Mouse (Mus musculus) stomach, embryonic 15.5 days (tissue): ENCODE data around the gene C730034F03Rik. TPM values are rescaled to one million over a fixed set of nuclear protein-coding genes. Genes with fewer than 3 reads are reported as not detected.
"Not testable (repeated sequence)": the region's sequence is repeated elsewhere in the genome, so short reads cannot be mapped to it uniquely, and the experiment has no call there.

ENCODE experiments used
- ATAC-seq: fragments of 200-750 bp; cut with Nextera tagmentation; 2 replicates; pipeline ENCODE4 v1.8.0; 2017; ENCODE audit warnings: low read depth, moderate number of reproducible peaks, moderate TSS enrichment; ENCODE audit not compliant: insufficient read depth, low FRiP score
- H3K27ac ChIP-seq: fragments of 300-500 bp; sonication (generic); 2 replicates; pipeline ENCODE4 v1.5.1; 2015; ENCODE audit warnings: mild to moderate bottlenecking, inconsistent platforms
- H3K27me3 ChIP-seq: fragments of 300-500 bp; sonication (generic); replicated peaks from 2 replicates; pipeline ENCODE4 v1.6.1; 2015; ENCODE audit warnings: inconsistent platforms
- H3K36me3 ChIP-seq: fragments of 300-500 bp; sonication (generic); 2 replicates; pipeline ENCODE4 v1.6.1; 2015; ENCODE audit warnings: inconsistent platforms
- H3K4me1 ChIP-seq: fragments of 300-500 bp; sonication (generic); 2 replicates; pipeline ENCODE4 v1.6.1; 2015; ENCODE audit warnings: inconsistent platforms
- H3K4me2 ChIP-seq: fragments of 300-500 bp; sonication (generic); 2 replicates; pipeline ENCODE4 v1.6.1; 2015; ENCODE audit warnings: mild to moderate bottlenecking, inconsistent platforms
- H3K4me3 ChIP-seq: fragments of 300-500 bp; sonication (generic); replicated peaks from 2 replicates; pipeline ENCODE4 v1.5.1; 2015; ENCODE audit warnings: inconsistent platforms
- H3K9ac ChIP-seq: fragments of 300-500 bp; sonication (generic); 2 replicates; pipeline ENCODE4 v1.6.1; 2015; ENCODE audit warnings: inconsistent platforms
- H3K9me3 ChIP-seq: fragments of 300-500 bp; sonication (generic); 2 replicates; pipeline ENCODE4 v1.6.1; 2016; ENCODE audit warnings: inconsistent platforms
- WGBS: fragments of 180-500 bp; shearing (Covaris S2); methylation state at CpG from one replicate; pipeline ENCODE4 v1.1.7; 2015; 5-methylcytosine and 5-hydroxymethylcytosine counted together
- polyA plus RNA-seq: library from polyadenylated mRNA; unstranded; fragments of >200 nt; fragmentation: Nextera tagmentation; extraction: Ambion mirVana; gene quantifications from 2 replicates; pipeline ENCODE4 v1.2.1, GENCODE M21; 2015

Gene C730034F03Rik
- polyA plus RNA-seq, 1 experiment from 2014 or later = 4.2 TPM

DNA sequence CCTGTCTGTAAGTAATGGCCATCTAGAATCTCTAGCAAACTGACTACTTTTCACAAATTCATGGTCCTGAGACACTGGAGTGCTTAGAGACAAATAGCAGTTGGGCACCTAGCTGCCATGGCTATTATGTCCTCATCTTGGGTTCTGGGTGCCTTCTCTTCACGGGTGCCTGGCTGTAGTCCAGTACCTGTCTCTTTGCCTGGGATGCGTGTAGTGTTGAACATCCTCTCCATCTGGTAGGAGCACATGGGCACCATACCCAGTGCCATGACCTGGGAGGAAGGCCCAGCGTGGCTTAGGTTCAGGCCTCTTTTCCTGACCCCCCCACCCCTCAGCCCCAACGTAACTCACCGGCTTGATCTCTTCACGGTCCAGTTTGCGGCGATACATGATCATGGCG is 7.5 kb upstream of the C730034F03Rik start:
- Histone ChIP-seq H3K4me2 (no peak overlapping the region), H3K4me3 (no peak overlapping the region), H3K36me3 (peaks cover 9% of the 10 kb centered on the region; the same call in 1 of the 2 replicates), H3K9me3 (no peaks in the 10 kb centered on the region), H3K4me1 (no peaks in the 10 kb centered on the region), H3K27ac (no peak overlapping the region), H3K9ac (no peak overlapping the region), H3K27me3 (no peaks in the 10 kb centered on the region)
- ATAC-seq = no peak
- 93% methylated on average over 9 of the region's 9 CpGs for WGBS

DNA sequence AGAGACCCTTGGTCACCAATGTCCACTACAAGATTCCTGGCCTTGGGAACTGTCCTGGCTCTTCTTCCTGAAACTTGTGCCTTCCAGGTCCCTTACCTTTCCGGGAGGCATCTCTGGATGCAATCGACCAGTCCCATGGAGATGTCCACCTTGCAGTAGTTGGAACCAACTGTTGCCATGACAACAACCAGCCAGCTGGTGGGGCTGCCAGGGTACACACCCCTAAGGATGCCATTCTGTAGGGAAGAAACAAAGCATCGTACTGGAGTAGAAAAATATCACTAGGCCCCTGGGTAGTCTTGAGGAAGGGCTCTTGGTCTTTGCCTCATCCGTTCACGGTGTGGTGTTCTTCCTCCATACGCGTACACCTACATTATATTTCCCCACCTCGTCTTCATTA is 4.8 kb upstream of the C730034F03Rik start:
- no peaks in the 10 kb centered on the region for H3K9me3 ChIP-seq
- no peak for ATAC-seq
- WGBS = 80% methylated on average over 8 of the region's 8 CpGs
- H3K27ac ChIP-seq = no peak overlapping the region
- H3K36me3 ChIP-seq = peaks cover 9% of the 10 kb centered on the region; the same call in 1 of the 2 replicates
- no peaks in the 10 kb centered on the region for H3K27me3 ChIP-seq
- peaks cover 7% of the 10 kb centered on the region for H3K4me1 ChIP-seq
- no peak overlapping the region for H3K4me2 ChIP-seq
- H3K4me3 ChIP-seq = no peak overlapping the region
- no peak overlapping the region for H3K9ac ChIP-seq

DNA sequence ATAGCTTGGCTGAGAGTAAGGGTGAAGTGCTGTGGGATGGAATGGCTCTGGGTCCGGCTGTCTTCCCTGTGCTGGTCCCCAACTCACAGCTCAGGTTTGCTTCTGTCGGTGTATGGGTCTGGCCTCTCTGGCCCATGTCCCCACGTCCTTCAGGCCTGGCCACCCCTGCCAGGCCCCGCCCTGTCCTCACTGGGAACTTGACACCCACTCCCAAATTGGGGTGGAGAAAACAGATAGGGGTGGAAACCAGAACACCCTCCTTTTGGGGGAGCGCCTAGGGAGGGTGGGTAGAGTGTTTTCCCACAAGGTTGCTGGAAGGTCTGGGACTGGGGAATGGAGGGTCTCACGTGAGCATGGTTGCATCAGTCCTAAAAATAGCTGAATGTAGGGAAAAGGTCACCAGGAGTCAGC is 3.7 kb upstream of the C730034F03Rik start, which contains the start of gene Cpt1b:
Cpt1b (minus strand) TSS at position 153 of the 411 bp plus-strand sequence.
- peaks cover 7% of the 10 kb centered on the region for H3K4me1 ChIP-seq
- no peak within 1 kb of the TSS for H3K27ac ChIP-seq
- 0 out of 2 replicates have a peak, but pooled peaks cover 4% of the 10 kb centered on the region for H3K36me3 ChIP-seq
- H3K27me3 ChIP-seq = no peaks in the 10 kb centered on the region
- H3K4me2 ChIP-seq = no peak within 1 kb of the TSS
- no peak for ATAC-seq
- H3K9me3 ChIP-seq = no peaks in the 10 kb centered on the region
- 33% methylated on average over 6 of the region's 6 CpGs for WGBS
- H3K9ac ChIP-seq = no peak within 1 kb of the TSS
- no peak within 1 kb of the TSS for H3K4me3 ChIP-seq

DNA sequence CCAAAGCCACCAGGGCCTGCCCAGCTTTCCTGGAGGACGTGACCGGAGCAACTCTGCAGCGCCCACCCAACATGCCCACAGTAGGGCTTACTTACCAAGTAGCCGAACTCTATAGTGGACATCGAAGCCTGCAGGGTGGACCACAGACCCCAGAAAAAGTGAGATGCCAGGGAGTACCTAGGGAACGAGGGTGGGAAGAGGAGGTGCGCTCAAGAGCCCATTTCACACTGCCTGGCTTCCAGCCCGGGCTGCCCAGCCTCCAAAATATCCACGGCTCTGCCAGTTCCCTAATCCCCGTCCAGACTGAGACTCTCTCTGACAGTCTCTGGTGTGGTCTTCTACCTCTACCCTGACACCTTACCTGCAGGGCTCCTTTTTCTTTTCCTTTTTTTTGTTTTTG is 2.7 kb upstream of the C730034F03Rik start:
- no peaks in the 10 kb centered on the region for H3K9me3 ChIP-seq
- H3K27ac ChIP-seq = no peak overlapping the region
- WGBS = 91% methylated on average over 10 of the region's 10 CpGs
- H3K4me2 ChIP-seq = no peak overlapping the region
- no peak overlapping the region for H3K9ac ChIP-seq
- H3K4me3 ChIP-seq = no peak overlapping the region
- 0 out of 2 replicates have a peak, but pooled peaks cover 4% of the 10 kb centered on the region for H3K36me3 ChIP-seq
- peaks cover 7% of the 10 kb centered on the region for H3K4me1 ChIP-seq
- no peaks in the 10 kb centered on the region for H3K27me3 ChIP-seq
- ATAC-seq = no peak

DNA sequence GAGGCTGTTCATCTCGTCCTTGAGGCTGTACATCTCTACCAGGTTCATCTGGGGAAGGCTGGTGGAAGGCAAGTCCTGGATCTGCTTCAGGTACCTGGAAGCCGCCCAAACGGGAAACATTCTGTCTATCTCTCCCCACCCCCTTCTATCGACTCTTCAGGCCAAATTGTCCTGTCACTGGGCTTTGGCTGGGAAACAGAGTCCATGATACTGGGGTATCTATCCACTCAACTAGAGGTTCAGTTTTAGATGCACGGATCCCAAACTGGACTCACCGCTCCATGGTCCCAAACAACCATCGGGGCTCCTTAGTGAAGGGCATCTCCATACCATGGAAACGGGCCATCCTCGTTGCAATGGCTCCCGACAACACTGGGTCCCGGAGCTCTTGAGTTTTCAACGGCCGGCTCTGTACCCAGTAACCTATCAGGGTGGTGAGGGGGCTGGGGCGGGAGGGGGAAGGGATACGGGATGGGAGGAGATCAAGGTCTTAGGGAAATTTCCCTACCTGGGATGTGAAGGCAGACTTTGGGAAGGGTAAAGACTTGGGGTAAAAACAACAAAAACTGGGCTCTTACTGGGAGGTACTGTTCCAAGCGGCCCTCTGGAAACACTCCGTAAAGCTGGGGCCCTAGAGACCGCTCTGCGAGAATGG is 1.1 kb upstream of the C730034F03Rik start:
- H3K9ac ChIP-seq = no peak overlapping the region

DNA sequence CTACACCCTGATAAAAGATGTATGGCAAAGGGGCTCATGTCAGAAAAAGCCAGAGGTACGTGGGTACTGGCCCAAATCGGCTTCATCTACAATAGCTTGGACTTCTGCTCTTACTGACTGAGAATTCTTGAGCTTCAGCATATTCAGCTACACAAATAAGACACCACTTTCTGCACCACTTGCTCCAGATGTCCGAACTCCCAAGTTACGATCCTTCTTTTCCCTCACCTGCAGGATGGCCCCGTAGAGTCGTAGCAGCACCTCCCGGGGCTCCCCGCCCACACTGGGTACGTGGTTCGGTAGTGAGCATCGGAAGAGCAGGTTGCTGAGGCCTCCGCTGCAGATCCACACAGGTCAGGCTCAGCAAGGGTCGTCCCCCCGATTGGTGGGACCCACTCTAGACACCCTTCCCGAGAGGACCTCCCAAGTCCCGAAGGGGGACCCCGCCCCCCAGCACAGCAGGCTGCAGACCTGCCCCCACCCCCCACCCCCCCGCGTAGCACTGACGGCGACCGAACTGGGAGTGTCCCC is 503 bp upstream of the C730034F03Rik start:
- Histone ChIP-seq H3K9me3 (no peaks in the 10 kb centered on the region), H3K36me3 (0 out of 2 replicates have a peak, but pooled peaks cover 4% of the 10 kb centered on the region), H3K9ac (peak overlapping the region; percentile 62), H3K4me1 (peaks cover 7% of the 10 kb centered on the region), H3K27me3 (no peaks in the 10 kb centered on the region), H3K27ac (peak overlapping the region; percentile 98), H3K4me3 (peak overlapping the region; percentile 73), H3K4me2 (peak overlapping the region; percentile 94)
- WGBS = 4% methylated on average over 22 of the region's 22 CpGs
- ATAC-seq = peak; percentile 31; the same call in 1 of the 2 replicates

More for the DNA sequence above, 1.1 kb upstream of the C730034F03Rik start:
- H3K4me3 ChIP-seq = peak overlapping the region; percentile 73
- H3K27me3 ChIP-seq = no peaks in the 10 kb centered on the region
- no peaks in the 10 kb centered on the region for H3K9me3 ChIP-seq
- peak overlapping the region; percentile 94 for H3K4me2 ChIP-seq
- ATAC-seq = no peak
- peaks cover 7% of the 10 kb centered on the region for H3K4me1 ChIP-seq
- H3K36me3 ChIP-seq = 0 out of 2 replicates have a peak, but pooled peaks cover 4% of the 10 kb centered on the region
- no peak overlapping the region for H3K27ac ChIP-seq
- WGBS = 81% methylated on average over 19 of the region's 19 CpGs

DNA sequence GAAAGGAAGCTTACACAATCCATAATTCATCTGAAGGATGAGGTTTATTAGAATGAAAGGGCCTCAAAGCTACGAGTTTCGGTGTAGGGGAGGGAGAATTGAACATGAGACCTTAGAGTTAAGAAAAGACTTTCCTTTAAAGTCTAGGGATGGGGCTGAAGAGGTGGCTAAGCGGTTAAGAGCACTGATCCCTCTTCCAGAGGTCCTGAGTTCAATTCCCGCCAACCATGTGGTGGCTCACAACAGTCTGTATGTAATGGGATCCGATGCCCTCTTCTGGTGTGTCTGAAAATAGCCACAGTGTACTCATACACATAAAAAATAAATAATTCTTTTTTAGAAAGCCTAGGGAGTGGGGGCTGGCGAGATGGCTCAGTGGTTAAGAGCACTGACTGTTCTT is 952 bp downstream of the C730034F03Rik start:
- Histone ChIP-seq H3K27me3 (no peaks in the 10 kb centered on the region), H3K4me1 (peaks cover 7% of the 10 kb centered on the region), H3K4me3 (peak overlapping the region; percentile 73), H3K4me2 (peak overlapping the region; percentile 94), H3K9ac (peak overlapping the region; percentile 62; the same call in 1 of the 2 replicates), H3K36me3 (0 out of 2 replicates have a peak, but pooled peaks cover 4% of the 10 kb centered on the region), H3K27ac (peak overlapping the region; percentile 98), H3K9me3 (no peaks in the 10 kb centered on the region)
- no peak for ATAC-seq
- 36% methylated on average over 6 of the region's 6 CpGs for WGBS

DNA sequence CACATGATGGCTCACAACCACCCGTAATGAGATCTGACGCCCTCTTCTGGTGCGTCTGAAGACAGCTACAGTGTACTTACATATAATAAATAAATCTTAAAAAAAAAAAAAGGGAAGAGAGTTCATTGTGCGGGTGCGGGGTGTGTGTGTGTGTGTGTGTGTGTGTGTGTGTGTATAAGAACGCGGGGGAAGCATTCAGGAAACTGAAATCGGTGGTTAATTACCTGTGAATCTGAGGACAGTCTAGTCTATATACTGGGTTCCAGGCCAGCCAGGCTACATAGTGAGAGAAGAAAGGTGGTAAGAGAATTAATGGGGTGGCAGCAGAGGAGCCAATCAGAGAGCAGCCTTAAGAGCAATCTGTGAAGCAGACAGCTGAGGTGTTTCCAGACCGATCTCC is 1.4 kb downstream of the C730034F03Rik start:
- H3K9me3 ChIP-seq, H3K4me2 ChIP-seq, H3K4me3 ChIP-seq, H3K27ac ChIP-seq, H3K4me1 ChIP-seq, H3K27me3 ChIP-seq, H3K9ac ChIP-seq, ATAC-seq, H3K36me3 ChIP-seq: not testable (repeated sequence)
- WGBS = 79% methylated on average over 9 of the region's 9 CpGs

DNA sequence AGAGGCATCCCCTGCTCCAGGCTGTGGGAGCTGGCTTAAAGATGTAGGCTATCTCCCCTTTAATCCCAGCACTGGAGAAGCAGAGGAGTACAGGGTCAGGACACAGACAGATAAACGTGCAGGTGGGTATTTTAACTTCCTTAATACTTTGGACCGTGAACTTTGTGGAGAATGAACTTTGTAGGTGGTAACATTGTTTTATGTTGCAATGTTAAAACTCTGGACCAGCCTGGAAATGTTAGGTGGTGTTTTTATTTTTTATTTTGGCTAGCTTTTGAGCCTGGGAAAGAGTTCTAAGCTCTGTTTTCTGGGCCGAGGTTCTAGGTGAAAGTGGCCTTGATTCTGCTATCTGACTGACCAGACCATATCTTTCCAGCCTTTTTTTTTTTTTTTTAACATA is 1.9 kb downstream of the C730034F03Rik start:
- no peak overlapping the region for H3K9ac ChIP-seq
- no peaks in the 10 kb centered on the region for H3K27me3 ChIP-seq
- WGBS = 84% methylated on average over 3 of the region's 3 CpGs
- H3K27ac ChIP-seq = no peak overlapping the region
- no peak overlapping the region for H3K4me2 ChIP-seq
- H3K36me3 ChIP-seq = 0 out of 2 replicates have a peak, but pooled peaks cover 3% of the 10 kb centered on the region
- no peaks in the 10 kb centered on the region for H3K9me3 ChIP-seq
- H3K4me3 ChIP-seq = no peak overlapping the region
- no peak for ATAC-seq
- peaks cover 7% of the 10 kb centered on the region for H3K4me1 ChIP-seq

DNA sequence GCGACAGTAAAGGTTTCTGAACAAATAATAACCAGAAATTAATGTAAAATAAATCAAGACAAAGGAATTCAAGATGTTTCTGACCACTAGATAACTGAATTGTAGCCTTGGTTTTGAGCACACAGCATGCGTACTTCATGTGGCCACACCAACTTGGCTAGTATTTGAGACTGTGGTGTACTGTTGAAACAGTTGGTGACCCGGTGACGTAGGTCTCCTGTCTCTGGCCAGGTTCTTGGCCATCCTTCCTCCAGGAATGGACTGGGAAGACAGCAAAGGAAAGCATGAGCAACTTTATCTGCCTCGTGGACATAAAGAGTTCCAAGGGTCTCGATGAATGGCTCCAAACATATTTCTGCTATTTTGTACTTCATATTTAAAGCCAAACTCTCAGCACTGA is 2.4 kb downstream of the C730034F03Rik start:
- H3K27me3 ChIP-seq = no peaks in the 10 kb centered on the region
- H3K9me3 ChIP-seq = no peaks in the 10 kb centered on the region
- 93% methylated on average over 6 of the region's 6 CpGs for WGBS
- H3K4me3 ChIP-seq = no peak overlapping the region
- no peaks in the 10 kb centered on the region for H3K36me3 ChIP-seq
- H3K9ac ChIP-seq = no peak overlapping the region
- no peak for ATAC-seq
- peaks cover 7% of the 10 kb centered on the region for H3K4me1 ChIP-seq
- H3K27ac ChIP-seq = no peak overlapping the region; the same call in 1 of the 2 replicates
- H3K4me2 ChIP-seq = no peak overlapping the region

DNA sequence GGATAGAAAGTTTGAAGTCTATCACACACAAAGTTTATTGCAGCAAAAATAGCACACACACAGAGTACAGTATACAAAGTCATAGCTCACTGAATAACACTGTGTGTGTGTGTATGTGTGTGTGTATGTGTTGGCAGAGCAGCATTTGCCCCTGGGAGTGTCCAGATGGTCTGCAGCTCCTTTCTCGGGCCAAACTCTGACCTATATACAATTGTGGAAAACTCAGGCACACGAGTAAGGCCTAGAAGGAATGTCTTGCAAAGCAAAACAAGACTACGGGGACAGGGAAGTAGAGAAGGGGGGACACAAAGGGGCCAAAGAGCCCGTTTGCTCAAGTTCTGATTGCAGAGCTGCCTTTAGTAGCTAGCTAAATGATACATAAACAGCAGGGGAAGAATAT is 3.6 kb downstream of the C730034F03Rik start:
- Histone ChIP-seq H3K27me3 (no peaks in the 10 kb centered on the region), H3K9me3 (no peaks in the 10 kb centered on the region), H3K36me3 (no peaks in the 10 kb centered on the region), H3K27ac (no peak overlapping the region), H3K4me1 (peaks cover 7% of the 10 kb centered on the region), H3K9ac (no peak overlapping the region), H3K4me3 (no peak overlapping the region), H3K4me2 (no peak overlapping the region)
- WGBS = 79% methylated on average over 4 of the region's 4 CpGs
- ATAC-seq = no peak

DNA sequence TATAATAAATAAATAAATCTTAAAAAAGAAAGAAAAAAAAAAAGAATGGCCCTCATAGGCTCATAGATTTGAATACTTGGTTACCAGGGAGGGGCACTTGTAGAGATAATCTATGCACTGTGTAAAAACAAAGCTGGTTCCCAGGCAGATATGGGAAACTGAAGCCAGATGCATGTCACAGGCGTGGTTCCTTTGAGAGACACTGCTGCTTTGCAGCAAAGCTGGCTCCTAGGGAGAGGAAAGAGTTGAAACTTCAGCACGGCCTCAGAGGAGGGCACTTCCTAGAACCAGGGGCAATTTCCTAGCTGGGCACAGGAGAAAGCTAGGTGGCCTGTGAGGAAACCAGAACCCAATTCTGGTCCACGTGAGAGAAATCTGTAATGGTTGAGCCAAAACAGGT is 4.7 kb downstream of the C730034F03Rik start:
- no peak for ATAC-seq
- Histone ChIP-seq H3K36me3 (no peaks in the 10 kb centered on the region), H3K4me3 (no peak overlapping the region), H3K9ac (no peak overlapping the region), H3K9me3 (no peaks in the 10 kb centered on the region), H3K4me2 (no peak overlapping the region), H3K27me3 (no peaks in the 10 kb centered on the region), H3K4me1 (no peaks in the 10 kb centered on the region), H3K27ac (no peak overlapping the region)
- WGBS = 56% methylated on average over 3 of the region's 3 CpGs
